Mouse (Mus musculus) intestine, embryonic 15.5 days (tissue): ENCODE data around the gene Krtap12-1. TPM values are rescaled to one million over a fixed set of nuclear protein-coding genes. Genes with fewer than 3 reads are reported as not detected.
"Not testable (repeated sequence)": the region's sequence is repeated elsewhere in the genome, so short reads cannot be mapped to it uniquely, and the experiment has no call there.

Experiments
- ATAC-seq: fragments of 200-750 bp; cut with Nextera tagmentation; 2 replicates; pipeline ENCODE4 v1.8.0; 2017; ENCODE audit warnings: moderate TSS enrichment, moderate library complexity
- H3K27ac ChIP-seq: fragments of 300-500 bp; sonication (generic); 2 replicates; pipeline ENCODE4 v1.5.1; 2015; ENCODE audit warnings: mild to moderate bottlenecking, inconsistent platforms
- H3K27me3 ChIP-seq: fragments of 300-500 bp; sonication (generic); replicated peaks from 2 replicates; pipeline ENCODE4 v1.6.1; 2015; ENCODE audit warnings: inconsistent platforms
- H3K36me3 ChIP-seq: fragments of 300-500 bp; sonication (generic); 2 replicates; pipeline ENCODE4 v1.6.1; 2015; ENCODE audit warnings: inconsistent platforms
- H3K4me1 ChIP-seq: fragments of 300-500 bp; sonication (generic); replicated peaks from 2 replicates; pipeline ENCODE4 v1.6.1; 2015; ENCODE audit warnings: inconsistent platforms
- H3K4me2 ChIP-seq: fragments of 300-500 bp; sonication (generic); replicated peaks from 2 replicates; pipeline ENCODE4 v1.6.1; 2015; ENCODE audit warnings: mild to moderate bottlenecking, inconsistent platforms
- H3K4me3 ChIP-seq: fragments of 300-500 bp; sonication (generic); replicated peaks from 2 replicates; pipeline ENCODE4 v1.5.1; 2015; ENCODE audit warnings: inconsistent platforms
- H3K9ac ChIP-seq: fragments of 300-500 bp; sonication (generic); 2 replicates; pipeline ENCODE4 v1.6.1; 2015; ENCODE audit warnings: inconsistent platforms
- H3K9me3 ChIP-seq: fragments of 300-500 bp; sonication (generic); 2 replicates; pipeline ENCODE4 v1.6.1; 2016; ENCODE audit warnings: inconsistent platforms
- WGBS: fragments of 180-500 bp; shearing (Covaris S2); methylation state at CpG from one replicate; pipeline ENCODE4 v1.1.7; 2015; 5-methylcytosine and 5-hydroxymethylcytosine counted together
- polyA plus RNA-seq: library from polyadenylated mRNA; unstranded; fragments of >200 nt; fragmentation: Nextera tagmentation; extraction: Ambion mirVana; gene quantifications from 2 replicates; pipeline ENCODE4 v1.2.1, GENCODE M21; 2015

The Krtap12-1 gene
- polyA plus RNA-seq: not detected in 2 replicates

DNA sequence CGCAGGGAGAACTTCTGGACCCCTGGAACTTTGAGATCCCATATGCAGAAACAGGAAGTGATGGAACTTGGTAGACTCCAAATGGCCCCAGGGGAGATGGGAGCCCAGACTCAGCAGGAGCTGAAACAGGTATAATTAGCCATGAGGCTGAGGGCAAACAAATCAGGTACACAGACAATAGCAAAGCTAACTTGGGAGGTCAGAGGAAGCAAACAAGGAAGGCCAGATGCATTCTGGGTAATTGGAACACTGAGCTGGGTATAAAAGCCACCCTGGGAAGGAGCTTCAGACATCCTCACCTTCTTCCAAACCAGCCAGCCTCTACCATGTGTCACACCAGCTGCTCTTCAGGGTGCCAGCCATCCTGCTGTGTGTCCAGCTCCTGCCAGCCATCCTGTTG lies at the start of gene Krtap12-1:
Gene Krtap12-1, plus strand, starts transcription at position 301 of the 400 bp plus-strand sequence.
- not testable (repeated sequence) for H3K4me3 ChIP-seq, H3K4me2 ChIP-seq, ATAC-seq, H3K9me3 ChIP-seq, H3K27ac ChIP-seq, H3K4me1 ChIP-seq, H3K36me3 ChIP-seq, H3K27me3 ChIP-seq, H3K9ac ChIP-seq
- 88% methylated on average over 1 of the region's 1 CpGs for WGBS

DNA sequence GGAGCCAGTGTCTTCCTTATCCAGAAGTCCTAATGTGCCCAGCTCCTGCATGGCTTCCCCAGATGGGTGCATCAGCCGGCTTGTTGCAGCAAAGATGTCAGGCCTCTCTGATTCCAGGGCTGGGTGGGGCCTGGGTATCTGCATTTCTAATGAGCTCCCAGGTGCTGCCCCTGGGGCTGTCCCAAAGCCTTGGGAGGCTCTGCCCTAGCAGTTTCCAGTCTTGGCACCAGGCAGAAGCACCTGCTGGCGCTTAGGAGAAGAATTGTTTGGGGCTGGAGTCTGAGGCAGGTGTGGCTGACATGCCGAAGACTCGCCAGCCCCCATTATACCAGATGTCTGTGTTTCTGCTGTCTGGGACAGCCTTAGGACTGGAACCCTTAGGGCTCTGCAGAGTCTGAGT lies 49.7 kb upstream of the Krtap12-1 start:
- Histone ChIP-seq H3K27ac (no peak overlapping the region), H3K36me3 (no peaks in the 10 kb centered on the region), H3K4me3 (no peak overlapping the region), H3K4me2 (no peak overlapping the region), H3K9me3 (no peaks in the 10 kb centered on the region), H3K4me1 (no peaks in the 10 kb centered on the region), H3K27me3 (peaks cover under 1% of the 10 kb centered on the region; the same call in 1 of the 2 replicates), H3K9ac (no peak overlapping the region)
- 80% methylated on average over 4 of the region's 4 CpGs for WGBS
- ATAC-seq: no peak

GRCm38 (mm10) chr10:77671519-77671918 lies 48.9 kb upstream of the Krtap12-1 start:
- peak; percentile 72 for ATAC-seq
- 23% methylated on average over 4 of the region's 4 CpGs for WGBS
- Histone ChIP-seq H3K27ac (no peak overlapping the region), H3K9ac (no peak overlapping the region), H3K27me3 (peaks cover 4% of the 10 kb centered on the region; the same call in 1 of the 2 replicates), H3K4me3 (no peak overlapping the region), H3K4me2 (no peak overlapping the region), H3K9me3 (no peaks in the 10 kb centered on the region), H3K36me3 (no peaks in the 10 kb centered on the region), H3K4me1 (no peaks in the 10 kb centered on the region)

DNA sequence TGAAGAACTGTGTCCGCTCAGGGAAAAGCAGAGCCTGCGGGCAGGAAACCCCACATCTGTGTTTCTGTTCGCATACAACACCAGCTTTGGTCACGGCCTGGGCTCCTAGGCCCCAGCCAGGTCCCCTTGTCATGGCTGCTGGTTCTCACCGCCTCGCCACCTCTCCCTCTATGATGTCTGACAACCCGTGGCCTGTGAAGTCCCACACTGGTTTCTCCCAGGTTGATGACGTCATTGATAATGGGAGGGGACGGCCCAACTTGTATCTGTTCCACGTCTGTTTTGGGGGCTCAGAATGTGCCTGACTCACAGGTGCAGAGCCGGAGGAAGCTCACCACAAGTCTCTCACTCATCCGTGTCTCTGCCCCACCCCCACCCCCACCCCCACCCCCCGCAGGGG lies 46.6 kb upstream of the Krtap12-1 start:
- Histone ChIP-seq H3K4me2 (no peak overlapping the region), H3K4me3 (no peak overlapping the region), H3K9me3 (no peaks in the 10 kb centered on the region), H3K36me3 (no peaks in the 10 kb centered on the region), H3K9ac (no peak overlapping the region), H3K4me1 (peaks cover 11% of the 10 kb centered on the region), H3K27ac (no peak overlapping the region), H3K27me3 (peaks cover 22% of the 10 kb centered on the region)
- no peak for ATAC-seq
- WGBS: 63% methylated on average over 13 of the region's 13 CpGs

- Histone ChIP-seq H3K9me3 (no peaks in the 10 kb centered on the region), H3K27ac (no peak overlapping the region), H3K4me3 (peak overlapping the region; percentile 28), H3K9ac (no peak overlapping the region), H3K27me3 (peaks cover 24% of the 10 kb centered on the region), H3K36me3 (no peaks in the 10 kb centered on the region), H3K4me2 (peak overlapping the region; percentile 68), H3K4me1 (peaks cover 11% of the 10 kb centered on the region)
- WGBS: under 1% methylated on average over 35 of the region's 35 CpGs
- 0 out of 2 replicates have a peak, but pooled peaks have one; percentile 36 for ATAC-seq
Measured at GRCm38 (mm10) chr10:77677562-77677961, 42.8 kb upstream of the Krtap12-1 start.

DNA sequence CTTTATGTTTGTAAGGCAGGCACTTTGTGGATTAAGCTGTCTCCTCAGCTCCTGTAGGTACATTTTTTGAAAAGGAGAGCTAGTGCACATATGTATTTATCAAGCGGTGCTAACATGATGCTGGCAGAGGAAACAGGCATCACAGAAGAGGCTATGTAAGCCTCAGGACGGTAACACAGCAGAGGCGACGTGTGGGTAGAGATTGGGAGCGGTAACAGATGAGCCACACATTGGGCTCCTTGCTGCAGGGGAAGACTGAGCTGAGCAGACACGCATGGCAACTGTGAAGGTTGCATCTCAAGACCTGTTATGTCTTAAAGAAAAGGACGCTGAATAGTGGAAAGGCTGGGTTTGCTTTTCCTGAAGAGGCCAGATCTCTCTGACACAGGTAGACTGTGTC lies 37.4 kb upstream of the Krtap12-1 start:
- no peak overlapping the region for H3K27ac ChIP-seq
- peaks cover 32% of the 10 kb centered on the region for H3K27me3 ChIP-seq
- H3K4me3 ChIP-seq: no peak overlapping the region
- H3K4me2 ChIP-seq: no peak overlapping the region
- peaks cover 12% of the 10 kb centered on the region for H3K4me1 ChIP-seq
- ATAC-seq: no peak
- H3K9ac ChIP-seq: no peak overlapping the region
- no peaks in the 10 kb centered on the region for H3K9me3 ChIP-seq
- WGBS: 81% methylated on average over 7 of the region's 7 CpGs
- no peaks in the 10 kb centered on the region for H3K36me3 ChIP-seq

DNA sequence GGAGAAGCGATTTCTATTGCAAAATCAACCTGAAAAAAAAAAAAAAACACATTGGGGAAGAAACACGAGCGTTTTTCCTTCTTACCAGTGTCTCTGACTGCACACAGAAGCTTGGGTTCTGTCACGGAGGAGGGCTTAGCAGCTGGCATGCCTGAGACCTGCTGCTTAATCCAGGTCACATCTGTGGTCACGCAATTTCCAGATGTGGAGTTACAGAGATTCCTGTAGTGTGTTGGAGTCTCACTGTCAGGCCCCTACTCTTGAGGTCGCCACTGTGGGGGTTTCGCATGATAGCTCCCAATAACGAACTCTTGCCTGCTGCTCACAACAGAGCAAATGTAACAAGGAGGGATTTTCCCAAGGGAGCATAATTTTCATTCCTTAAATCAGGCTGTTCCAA lies 36.2 kb upstream of the Krtap12-1 start:
- no peak overlapping the region for H3K4me2 ChIP-seq
- no peaks in the 10 kb centered on the region for H3K36me3 ChIP-seq
- peaks cover 10% of the 10 kb centered on the region; the same call in 1 of the 2 replicates for H3K4me1 ChIP-seq
- no peaks in the 10 kb centered on the region for H3K9me3 ChIP-seq
- H3K27me3 ChIP-seq: peaks cover 22% of the 10 kb centered on the region
- H3K27ac ChIP-seq: no peak overlapping the region
- no peak overlapping the region for H3K4me3 ChIP-seq
- 38% methylated on average over 8 of the region's 8 CpGs for WGBS
- no peak overlapping the region for H3K9ac ChIP-seq
- ATAC-seq: no peak

DNA sequence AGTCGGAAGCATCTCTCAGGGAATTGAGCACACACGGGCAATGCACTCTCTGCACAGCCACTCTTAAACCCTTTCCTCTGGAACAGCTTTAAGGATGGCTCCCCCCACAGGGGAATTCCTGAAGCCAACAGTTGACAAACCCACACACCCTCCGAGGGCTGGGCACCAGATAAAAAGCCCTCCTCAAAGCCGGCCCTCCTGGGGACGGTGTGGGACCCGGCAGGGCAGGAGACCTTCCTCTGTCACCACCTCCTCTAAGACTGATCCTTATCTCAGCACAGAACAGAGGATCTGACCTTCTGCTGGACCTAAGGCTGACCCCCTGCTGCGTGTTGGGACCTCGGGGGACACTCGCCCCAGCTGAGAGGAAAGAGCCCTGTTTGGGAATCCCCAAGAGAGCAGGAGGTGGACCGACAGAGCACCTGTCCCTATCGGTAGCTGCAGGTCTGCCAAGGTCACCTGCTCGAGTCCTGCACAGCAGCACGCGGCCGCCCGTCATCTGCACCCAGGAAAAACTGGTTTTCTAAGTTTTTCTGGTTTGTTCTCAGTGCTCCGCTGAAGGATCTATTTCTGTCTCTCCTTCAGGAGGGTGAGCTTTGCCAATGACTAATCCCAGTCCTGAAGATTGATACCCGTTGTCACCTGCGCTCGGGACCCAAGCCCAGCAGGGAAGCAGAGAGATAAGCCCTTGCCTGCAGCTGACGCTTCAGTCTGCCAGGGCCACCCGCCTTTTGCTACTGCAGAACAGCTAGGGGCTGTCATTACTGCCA lies 34.3 kb upstream of the Krtap12-1 start, which contains the start of gene Tspear:
Gene Tspear, plus strand, starts transcription at position 675 of the 770 bp plus-strand sequence.
- Histone ChIP-seq H3K4me3 (no peak within 1 kb of the TSS), H3K27ac (no peak within 1 kb of the TSS), H3K4me1 (peaks cover 10% of the 10 kb centered on the region; the same call in 1 of the 2 replicates), H3K9ac (no peak within 1 kb of the TSS), H3K27me3 (peaks cover 22% of the 10 kb centered on the region), H3K9me3 (no peaks in the 10 kb centered on the region), H3K4me2 (peak within 1 kb of the TSS; percentile 39), H3K36me3 (no peaks in the 10 kb centered on the region)
- peak; percentile 81 for ATAC-seq
- WGBS: 5% methylated on average over 22 of the region's 22 CpGs

- WGBS: 33% methylated on average over 10 of the region's 10 CpGs
- H3K9ac ChIP-seq: no peak overlapping the region
- H3K4me1 ChIP-seq: peaks cover 10% of the 10 kb centered on the region; the same call in 1 of the 2 replicates
- H3K27ac ChIP-seq: no peak overlapping the region
- ATAC-seq: no peak
- no peaks in the 10 kb centered on the region for H3K36me3 ChIP-seq
- H3K9me3 ChIP-seq: no peaks in the 10 kb centered on the region
- peaks cover 22% of the 10 kb centered on the region for H3K27me3 ChIP-seq
- H3K4me3 ChIP-seq: no peak overlapping the region
- H3K4me2 ChIP-seq: no peak overlapping the region
Measured at GRCm38 (mm10) chr10:77687021-77687420, 33.4 kb upstream of the Krtap12-1 start.

DNA sequence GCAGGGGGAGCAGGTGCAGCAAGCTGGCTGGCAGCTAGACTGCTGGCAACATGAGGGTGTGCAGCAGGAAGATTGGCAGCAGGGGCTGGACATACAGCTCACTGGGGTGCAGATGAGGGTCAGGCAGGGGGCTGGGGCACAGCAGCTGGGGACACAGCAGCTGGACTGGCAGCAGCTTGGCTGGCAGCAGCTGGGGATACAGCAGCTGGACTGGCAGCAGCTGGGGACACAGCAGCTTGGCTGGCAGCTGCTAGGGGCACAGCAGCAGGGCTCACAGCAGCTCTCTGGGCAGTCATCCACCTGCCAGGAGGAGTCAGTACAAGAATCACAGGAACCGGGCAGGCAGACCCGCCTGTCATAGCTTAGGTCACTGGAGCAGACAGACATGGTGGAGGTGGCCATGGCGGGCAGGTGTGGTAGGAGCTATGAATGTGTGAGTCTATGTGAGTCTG lies 30.0 kb upstream of the Krtap12-1 start, which contains the start of gene Gm19402:
Gene Gm19402, minus strand, starts transcription at position 402 of the 452 bp plus-strand sequence.
- H3K27me3 ChIP-seq: peaks cover 19% of the 10 kb centered on the region
- WGBS: 80% methylated on average over 3 of the region's 3 CpGs
- not testable (repeated sequence) for ATAC-seq, H3K9ac ChIP-seq, H3K9me3 ChIP-seq, H3K27ac ChIP-seq, H3K36me3 ChIP-seq, H3K4me1 ChIP-seq, H3K4me3 ChIP-seq, H3K4me2 ChIP-seq

- Histone ChIP-seq H3K4me2 (no peak within 1 kb of the TSS), H3K9me3 (no peaks in the 10 kb centered on the region), H3K27me3 (no peaks in the 10 kb centered on the region), H3K4me1 (no peaks in the 10 kb centered on the region), H3K36me3 (no peaks in the 10 kb centered on the region), H3K27ac (no peak within 1 kb of the TSS), H3K9ac (no peak within 1 kb of the TSS), H3K4me3 (no peak within 1 kb of the TSS)
- WGBS: 41% methylated on average over 4 of the region's 4 CpGs
- ATAC-seq: no peak
Measured at GRCm38 (mm10) chr10:77697133-77697532, 23.3 kb upstream of the Krtap12-1 start, which contains the start of gene Gm9508. TSS of gene Gm9508 (minus strand) at chr10:77697233.

- Histone ChIP-seq H3K4me2 (no peak within 1 kb of the TSS), H3K4me1 (no peaks in the 10 kb centered on the region), H3K27me3 (no peaks in the 10 kb centered on the region), H3K4me3 (no peak within 1 kb of the TSS), H3K9ac (no peak within 1 kb of the TSS), H3K9me3 (peaks cover 2% of the 10 kb centered on the region; the same call in 1 of the 2 replicates), H3K27ac (no peak within 1 kb of the TSS), H3K36me3 (no peaks in the 10 kb centered on the region)
- ATAC-seq: no peak
- whole genome bisulfite sequencing: 97% methylated on average over 1 of the region's 1 CpGs
Measured at GRCm38 (mm10) chr10:77706326-77706725, 14.1 kb upstream of the Krtap12-1 start, which contains the start of gene Gm10272. TSS of gene Gm10272 (plus strand) at chr10:77706626.
